Mouse (Mus musculus) cortical plate, adult 2 months (tissue): ENCODE measurements at regions not wholly inside any gene's neighbourhood (a gene's known extent, or its start where the extent isn't known, plus 50 kb on each side); places are given as distances from the start of the nearest gene placed in this dataset.

Experiments used
- CTCF ChIP-seq: fragments of 200-500 bp; IDR thresholded peaks from 2 replicates; pipeline ENCODE4 v1.5.1; 2011; ENCODE audit warnings: mild to moderate bottlenecking, control low read depth, low read length; ENCODE audit not compliant: insufficient read depth; ENCODE audit errors: extremely low read depth
- POLR2A ChIP-seq: fragments of 200-500 bp; IDR thresholded peaks from 2 replicates; pipeline ENCODE4 v1.6.1; 2011; ENCODE audit warnings: mild to moderate bottlenecking, low read length, control low read depth; ENCODE audit not compliant: insufficient read depth; ENCODE audit errors: extremely low read depth

- TF ChIP-seq POLR2A = no peak
- TF ChIP-seq CTCF = no peak
These were observed 161.1 kb upstream of the Sox9 start for GRCm38 (mm10) chr11:112620916-112621315.
